Mouse (Mus musculus): ENCODE results near the gene Tenm4. TPM values are rescaled to one million over a fixed set of nuclear protein-coding genes. Genes with fewer than 3 reads are reported as not detected.

Tenm4 gene
- total RNA-seq, 2 experiments from 2014 or later: 125 to 132 TPM

DNA sequence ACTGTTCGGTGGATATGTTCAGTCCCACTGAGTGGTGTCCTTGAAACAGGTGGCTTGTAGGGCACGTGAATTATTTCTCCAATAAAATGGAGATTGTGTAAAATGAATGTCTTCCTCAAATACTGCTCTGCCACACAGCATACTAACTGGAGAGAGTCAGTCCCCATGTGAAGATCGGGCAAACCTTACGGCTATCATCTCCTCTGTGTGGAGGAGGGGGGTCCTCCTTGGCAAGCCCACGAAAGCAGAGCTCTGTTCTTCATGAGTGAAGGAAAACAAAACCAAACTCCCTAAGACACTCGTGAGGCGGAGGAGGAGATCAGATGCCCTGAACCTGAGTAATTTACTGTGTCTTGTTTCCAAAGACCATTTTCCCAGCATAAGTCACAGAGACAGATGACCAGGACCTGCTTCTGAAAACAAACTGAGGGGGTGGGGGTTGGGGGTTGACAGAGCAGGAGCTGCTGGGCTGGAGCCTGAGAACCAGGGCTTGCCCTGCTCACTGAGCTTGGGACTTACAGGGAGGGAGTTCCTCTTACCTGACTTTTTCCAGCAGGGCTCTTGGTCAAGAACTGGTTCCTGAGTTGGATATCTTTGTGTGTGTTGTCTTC lies 464.9 kb downstream of the Tenm4 start:
- no peak for DNase-seq (ENCODE audit: low spot score in 2 of 2)

DNA sequence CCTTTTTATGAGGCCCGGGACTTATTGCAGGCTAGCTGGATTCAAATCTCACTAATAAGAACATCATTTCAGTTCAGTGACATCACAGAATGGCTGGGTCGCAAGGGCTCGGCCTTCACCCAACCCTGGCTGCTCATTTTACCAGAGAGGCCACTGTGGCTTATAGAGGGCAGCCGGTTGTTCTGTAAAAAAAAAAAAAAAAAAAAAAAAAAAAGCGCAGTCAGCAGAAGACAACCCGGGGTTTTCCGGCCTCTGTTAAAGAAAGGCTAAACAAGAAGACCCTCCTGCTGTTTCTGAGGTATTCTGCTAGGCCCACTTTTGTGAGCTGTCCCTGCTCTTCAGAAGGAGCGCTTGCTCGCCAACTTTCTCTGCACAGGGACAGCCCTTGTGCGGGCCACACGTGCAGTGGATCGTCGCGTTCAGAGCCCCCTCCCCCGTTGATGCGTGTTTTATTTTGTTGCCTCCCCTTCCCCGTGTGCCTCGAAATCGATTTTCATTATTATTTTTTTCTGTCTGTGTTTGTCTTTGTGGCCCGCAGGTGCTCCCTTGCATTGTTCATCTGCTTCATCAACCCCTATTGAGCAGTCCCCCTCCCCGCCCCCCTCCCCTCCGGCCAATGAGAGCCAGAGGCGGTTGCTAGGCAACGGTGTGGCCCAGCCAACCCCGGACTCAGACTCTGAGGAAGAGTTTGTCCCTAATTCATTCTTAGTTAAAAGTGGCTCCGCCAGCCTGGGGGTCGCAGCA lies 472.6 kb downstream of the Tenm4 start:
- peak; percentile 36 to 54 for DNase-seq (ENCODE audit: low spot score in 2 of 2)

DNA sequence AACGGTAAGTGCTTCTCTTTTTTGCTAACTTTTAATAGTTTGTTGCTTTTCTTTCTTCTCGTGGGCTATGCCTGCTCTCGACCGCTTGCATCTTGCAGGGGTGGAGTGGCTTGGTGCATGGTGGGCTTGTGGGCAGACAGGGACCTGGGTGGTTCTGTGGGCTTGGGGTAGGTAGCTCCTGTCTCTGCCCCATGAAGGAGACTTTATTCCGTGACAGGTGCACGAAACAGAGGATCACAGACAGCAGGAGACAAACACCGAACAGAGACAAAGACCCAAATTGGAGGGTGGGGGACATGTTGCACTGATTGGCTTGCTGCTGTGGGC lies 473.1 kb downstream of the Tenm4 start:
- no peak for DNase-seq (ENCODE audit: low spot score in 2 of 2)

DNA sequence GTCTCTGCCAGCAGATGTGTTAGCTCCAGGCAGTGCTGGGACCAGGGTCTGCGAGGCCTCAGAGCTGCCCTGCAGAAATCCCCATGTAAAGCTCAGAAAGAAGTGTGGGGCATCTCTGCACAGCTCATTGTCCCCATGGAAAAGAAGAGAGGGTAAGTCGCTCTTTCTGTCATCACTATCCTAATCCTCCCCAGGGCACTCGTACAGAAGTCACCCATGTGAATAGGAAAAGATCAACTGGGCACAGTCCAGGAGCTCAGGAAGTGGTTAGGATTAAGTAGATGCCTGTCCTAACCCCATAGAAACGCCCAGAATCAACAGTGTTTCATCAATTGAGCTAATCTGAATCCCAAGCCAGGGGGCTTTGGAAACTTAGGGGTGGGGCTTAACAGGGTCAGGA lies 476.6 kb downstream of the Tenm4 start:
- no peak for DNase-seq (ENCODE audit: low spot score in 2 of 2)

DNA sequence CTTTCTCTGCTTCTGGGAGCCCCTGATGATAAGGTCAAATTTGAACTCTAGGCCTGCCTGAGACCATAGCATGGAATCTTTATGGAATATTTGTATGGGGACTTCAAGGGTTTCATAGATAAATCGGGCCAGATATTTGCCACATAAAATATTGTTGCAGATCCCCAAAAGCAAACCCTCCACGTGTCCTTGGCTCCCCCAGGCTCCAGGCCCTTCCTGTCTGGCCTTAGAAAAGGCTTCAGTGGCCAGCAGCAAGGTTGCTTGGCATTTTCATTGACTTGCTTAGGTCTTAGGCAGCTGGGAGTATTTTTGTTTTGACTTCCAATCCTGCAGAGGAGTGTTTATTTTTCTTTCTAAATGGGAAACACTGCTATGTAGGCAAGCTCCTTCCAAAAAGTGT lies 477.6 kb downstream of the Tenm4 start:
- no peak for DNase-seq (ENCODE audit: low spot score in 2 of 2)

DNA sequence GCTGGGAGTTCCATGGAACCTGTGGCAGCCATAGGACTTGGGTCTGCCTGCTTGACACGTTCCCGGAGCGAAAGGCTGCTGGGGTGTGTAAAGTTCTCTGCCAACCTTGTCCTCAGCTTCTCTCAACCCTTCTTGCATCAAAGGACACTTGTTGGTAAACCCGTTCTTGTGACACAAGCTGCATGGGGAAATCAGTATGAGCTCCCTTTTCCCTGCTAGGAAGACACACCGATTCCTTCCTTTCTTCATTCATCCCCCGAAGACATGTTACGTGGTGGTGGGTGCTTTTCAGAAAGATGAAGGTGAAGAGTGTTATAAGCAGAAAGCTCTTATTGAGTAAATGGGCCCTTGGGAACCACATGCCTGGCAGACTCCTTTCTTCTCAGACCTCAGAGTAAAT lies 478.1 kb downstream of the Tenm4 start:
- no peak for DNase-seq (ENCODE audit: low spot score in 2 of 2)

DNA sequence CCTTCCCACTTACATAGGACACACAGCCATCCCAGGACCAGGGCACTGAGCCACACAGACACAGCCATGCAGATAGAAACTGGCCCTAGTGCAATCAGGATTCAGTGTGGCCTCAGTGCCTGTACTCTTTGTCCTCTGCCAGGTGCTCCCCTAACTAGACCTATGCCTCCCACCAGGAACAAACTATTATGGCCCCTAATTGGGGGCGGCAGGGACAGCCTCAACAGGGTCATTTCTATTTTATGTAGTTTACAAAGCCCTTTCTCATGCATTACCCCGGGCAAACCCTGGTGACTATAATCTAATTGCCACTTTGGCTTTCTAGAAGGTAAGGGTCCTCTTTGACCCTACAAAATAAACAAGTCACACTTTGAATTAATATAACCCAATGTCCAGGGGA lies 479.4 kb downstream of the Tenm4 start:
- DNase-seq (ENCODE audit: low spot score in 2 of 2): no peak

DNA sequence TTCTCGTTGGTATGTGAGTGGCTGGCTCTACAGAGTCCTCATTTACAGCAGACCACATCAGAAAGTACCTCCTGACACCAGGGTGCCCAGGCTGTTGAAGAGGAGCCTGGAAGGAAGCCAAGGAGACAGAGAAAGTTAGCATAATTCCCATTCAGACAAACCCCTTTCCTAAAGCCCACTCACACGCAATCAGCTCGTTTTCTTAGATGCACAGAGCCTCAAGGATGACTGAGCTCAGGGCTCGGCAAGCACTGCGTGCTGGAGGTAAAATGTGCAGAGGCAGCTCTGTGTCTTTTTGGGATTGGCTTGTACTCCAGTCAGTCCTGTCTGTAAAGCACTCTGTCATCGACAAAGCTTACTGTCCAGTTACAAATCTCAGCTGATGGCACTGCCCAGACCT lies 480.0 kb downstream of the Tenm4 start:
- DNase-seq (ENCODE audit: low spot score in 2 of 2): no peak

DNA sequence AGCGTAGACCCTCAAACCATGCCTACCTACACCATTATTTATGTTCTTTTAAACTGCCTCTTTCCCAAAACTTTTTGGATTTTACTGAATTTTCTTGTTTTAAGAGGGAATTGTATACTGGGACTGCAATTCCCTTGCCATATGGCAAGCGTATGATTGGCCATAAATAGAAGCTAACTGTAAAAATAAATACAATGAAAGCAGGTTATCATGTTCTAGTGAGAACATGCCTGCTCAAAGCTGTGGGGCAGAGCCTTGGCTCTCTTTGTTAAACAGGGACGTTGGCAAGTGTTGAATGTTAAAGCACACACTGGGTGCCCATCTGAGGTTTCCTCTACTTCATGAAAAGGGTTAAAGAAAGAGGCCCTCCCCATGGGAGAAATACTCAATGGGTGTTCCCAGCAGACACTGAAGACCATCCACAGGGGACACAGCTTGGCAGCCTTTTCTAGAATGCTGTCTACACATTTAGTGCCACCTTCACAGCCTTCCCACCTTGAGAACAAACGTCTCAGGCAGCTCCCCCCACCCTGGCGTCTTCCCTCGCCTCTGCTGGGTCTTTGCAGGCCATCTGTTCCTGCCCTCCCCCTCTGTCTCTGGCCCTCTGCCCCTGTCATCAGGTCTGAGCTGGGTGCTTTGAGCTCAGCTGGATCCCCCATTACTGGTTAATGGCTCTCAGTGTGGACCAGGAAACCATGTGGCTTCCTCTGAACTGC lies 480.7 kb downstream of the Tenm4 start:
- no peak for DNase-seq (ENCODE audit: low spot score in 2 of 2)

DNA sequence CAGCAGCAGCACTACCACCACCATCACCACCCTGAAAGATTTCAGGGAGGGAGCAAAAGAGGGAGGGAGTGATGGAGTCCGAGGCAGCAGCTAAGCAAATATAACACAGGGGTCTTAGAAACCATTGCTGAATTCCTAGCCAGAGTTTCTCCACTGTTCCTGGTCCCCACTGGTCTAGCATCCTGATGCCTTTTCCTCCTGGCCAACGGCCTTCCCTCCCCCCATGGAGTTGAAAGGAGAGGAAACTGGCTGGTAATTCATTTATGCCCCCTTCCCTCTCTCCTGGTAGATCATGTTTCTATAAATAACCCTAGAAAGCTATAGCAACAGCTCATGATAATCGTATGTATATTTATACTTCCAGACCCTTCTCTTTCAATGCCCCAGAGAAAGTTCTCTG lies 481.8 kb downstream of the Tenm4 start:
- no peak for DNase-seq (ENCODE audit: low spot score in 2 of 2)

DNA sequence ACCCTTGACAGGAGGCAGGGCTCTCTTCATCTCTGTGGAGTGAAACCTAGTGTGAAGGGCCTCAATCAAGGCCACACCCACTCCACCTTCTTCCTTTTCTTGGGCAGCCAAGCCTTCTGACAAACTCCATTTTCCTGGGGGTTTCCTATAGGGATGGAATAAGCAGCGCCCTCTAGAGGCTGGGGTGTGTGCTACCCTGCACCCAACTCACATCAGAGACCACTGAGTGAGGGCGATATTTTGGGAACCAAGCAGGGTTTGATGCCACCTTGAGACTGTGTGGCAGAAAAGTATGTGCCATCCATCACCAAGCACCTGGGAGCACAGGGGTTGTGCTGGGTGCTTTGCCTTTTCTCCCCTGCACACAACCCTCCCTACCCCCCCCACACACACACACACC lies 483.2 kb downstream of the Tenm4 start:
- DNase-seq (ENCODE audit: low spot score in 2 of 2): no peak

DNA sequence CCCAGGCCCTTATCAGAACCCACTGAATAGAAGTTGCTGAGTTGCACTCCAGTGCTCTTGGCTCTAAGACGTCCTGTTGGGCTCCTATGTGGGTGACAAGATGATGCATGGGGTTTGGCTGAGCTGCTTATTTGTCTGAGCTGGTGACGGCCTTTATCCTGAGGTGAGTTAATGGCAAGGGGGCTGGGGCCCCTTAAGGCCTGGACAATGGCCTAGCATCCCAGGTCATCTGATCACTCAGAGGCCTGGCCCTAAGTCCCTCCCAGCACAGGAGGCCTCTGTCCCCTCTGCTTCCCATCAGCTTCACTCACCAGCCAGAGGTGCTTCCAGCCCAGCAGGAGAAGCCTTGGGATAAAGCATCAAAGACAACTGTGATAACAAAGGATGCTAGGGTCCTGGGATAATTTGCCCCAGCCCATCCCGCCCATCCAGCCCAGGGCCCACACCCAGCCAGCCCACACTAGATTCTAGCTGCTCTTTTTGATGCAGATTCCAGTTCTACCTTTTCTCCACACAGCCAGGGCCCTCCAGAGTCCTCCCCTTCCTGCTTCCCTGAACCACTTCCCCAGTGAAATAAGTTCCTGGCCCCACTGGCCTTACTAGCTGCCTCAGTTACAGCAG lies 484.2 kb downstream of the Tenm4 start:
- no peak for DNase-seq (ENCODE audit: low spot score in 2 of 2)

DNA sequence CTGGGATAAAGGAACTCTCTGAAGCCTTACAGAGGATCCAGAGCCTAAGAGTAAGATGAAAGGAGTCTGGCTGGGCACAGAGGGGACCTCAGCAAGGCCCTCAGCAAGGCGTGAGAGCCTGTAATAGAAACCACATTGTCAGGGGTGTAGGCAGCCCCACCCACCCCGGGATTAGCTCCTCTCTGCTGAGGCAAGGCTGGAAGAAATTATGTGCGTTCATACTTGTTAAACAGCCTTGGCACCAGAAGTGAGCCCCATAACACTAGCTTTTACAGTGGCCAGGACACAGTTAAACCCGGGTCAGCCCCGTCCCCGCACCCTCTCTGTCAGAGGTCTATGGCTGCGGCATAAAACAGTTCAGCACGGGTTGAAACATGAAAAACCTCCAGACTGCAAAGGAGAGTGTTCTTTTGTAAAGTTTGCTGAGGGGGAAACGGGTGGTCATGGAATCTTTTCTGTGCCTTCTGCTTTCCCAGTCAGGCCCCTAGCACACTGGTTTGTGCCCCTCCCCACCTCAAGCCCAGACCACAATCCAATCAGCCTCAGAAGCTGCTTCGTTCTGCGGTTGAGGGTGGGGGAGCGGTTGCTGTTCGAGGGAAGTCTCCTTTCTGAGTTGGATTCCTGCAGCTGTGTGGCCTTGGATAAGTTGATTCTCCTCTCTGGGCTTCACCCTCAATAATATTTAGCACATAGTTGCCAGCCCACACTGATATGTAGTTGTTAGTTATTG lies 486.2 kb downstream of the Tenm4 start:
- DNase-seq (ENCODE audit: low spot score in 2 of 2): no peak

DNA sequence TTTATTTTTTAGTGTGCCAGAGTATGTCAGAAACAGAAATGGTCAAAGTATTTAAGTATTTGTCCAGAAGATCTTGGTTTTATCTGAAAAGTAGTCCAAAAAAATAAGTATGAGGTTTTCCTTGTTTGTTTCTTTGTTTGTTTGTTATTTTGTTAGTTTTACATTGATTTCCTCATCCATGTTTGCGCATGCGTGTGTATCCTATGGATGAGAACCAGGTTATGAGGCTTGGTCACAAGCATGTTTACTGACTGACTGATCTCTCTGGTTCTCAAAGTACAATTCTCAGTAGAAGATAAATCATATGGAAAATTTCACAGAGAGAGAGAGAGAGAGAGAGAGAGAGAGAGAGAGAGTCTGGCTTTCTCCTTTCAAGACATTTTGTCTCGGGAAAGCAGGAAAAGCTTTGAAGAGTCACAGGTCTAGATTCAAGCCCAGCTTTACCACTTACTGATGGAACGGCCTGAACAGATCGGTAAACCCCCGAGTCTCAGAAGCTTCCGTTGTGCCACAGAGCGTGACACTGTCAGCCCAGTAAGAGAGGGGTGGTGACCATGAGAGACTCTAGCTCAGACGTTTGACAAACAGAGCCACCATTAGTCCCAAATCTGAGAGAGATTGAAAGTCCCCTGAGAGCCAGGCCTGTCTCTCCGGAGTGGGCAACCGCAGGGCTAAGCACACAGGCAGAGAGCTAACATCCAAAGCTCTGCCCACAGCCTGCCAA lies 487.0 kb downstream of the Tenm4 start:
- no peak for DNase-seq (ENCODE audit: low spot score in 2 of 2)

DNA sequence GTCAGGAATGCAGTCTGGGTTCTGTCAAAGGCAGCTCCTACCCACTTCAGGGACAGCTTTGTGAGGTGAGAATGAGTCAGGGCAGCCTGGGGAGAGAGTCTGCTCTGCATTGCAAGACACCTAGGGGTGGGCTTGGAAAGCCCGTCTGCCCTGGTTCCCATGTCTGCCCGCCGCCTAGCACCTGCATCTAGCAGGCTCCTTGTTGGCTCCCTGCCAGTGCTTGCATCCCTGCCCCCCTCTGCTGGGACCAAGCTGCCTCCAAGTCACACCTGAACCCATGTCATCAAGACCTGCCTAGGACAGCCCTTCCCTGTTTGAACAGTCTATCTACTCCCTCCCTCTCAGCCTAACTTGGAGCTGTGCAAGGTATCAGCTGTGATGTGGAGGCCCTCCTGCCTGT lies 489.9 kb downstream of the Tenm4 start:
- DNase-seq (ENCODE audit: low spot score in 2 of 2): no peak

DNA sequence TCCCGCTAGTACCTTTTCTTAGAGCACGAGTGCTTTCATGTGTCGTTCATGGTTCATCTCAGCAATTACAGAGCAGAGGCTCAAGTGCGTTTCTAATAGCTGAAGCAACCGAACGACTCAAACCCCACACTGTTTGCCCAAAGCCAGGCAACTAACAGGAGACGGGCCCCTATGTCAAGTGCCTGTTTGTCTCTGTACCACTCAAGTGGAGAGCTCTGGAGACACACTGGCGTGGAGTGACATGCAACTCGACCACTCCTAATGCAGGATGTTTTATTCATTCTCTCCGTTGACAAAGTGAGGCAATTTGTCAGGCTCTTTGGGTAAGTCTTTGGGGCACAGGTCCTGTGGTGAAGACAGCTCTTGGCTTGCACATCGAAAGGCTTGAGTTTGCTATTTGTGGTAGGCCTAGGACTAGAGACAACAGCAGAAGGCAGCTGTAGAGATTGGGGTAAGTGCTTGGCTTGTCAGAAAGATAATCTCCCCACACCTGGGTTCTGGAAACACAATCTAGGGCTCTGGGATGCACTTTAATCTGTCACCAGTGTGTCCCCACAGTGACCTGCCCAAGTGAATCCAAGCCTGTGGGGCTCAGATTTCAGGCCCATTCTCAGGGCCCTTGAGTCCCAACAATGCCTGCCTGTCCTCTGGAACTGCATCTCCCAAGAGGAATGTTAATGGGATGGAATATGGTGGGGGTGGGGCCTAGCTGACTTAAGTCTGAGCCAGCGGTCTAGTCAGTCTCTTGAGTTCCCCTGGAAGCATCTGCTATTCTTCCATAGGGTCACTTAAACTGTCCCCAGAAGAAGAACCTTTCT lies 490.5 kb downstream of the Tenm4 start:
- DNase-seq (ENCODE audit: low spot score in 2 of 2): no peak

DNA sequence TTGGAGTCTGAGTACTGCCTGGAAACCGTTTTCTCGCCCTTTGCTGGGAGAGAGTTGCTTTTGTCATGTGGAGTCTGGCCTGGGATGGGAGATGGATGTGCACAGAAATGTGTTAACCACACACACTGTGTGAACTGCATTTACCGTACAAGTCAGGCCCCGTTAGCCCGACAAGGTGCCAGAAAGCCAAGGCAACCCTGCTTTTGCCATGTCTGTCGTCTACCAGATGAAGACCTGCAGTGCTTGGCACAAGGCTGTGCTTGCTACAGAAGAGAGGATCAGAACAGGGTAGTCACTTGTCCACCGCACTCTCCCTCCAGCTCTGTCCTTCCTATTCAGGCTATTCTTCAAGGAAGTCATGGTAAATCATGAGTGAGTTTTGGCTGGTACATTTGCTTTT lies 492.3 kb downstream of the Tenm4 start:
- no peak for DNase-seq (ENCODE audit: low spot score in 2 of 2)

DNA sequence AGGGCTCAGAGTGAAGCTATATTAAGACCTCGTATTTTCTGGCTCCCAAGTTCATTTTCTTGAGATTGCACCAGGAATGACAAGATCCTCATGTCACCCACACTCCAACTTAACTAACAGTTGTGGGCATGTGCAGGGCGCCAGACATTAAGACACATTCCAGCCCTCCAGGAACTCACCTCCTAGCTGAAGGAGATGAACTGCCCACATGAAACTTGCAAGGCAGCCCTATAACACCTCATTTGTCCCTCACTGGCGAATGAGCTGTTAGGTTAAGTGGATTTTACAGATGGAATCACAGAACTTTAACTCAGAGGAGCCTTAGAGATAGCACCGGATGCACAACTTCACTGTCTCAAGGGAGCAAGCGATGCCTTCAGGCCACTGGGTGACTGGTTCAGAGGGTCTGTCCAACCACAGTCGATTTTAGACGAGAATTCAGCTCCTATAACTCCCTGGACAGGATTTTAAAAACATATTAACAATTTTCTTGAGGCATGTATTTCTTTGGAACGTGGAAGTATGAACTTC lies 495.4 kb downstream of the Tenm4 start:
- DNase-seq (ENCODE audit: low spot score in 2 of 2): no peak

DNA sequence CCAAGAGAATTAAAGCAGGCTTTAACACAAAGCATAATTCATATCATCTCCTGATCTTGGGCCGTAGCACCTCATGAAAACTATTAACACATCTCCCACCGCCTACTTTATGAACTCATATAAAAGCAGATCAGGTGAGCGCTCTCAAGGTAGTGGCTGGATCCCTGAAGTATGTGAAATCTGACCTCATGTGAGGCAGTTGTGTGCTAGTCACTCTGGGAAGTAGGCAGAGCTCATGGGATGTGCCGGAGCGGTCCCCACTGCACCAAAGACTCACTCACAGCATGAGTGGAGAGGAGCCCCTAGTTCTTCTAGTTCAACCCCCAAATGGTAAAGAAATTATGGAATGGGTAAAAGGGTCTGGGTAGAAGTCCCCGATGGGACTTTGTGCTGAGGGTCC lies 496.6 kb downstream of the Tenm4 start:
- DNase-seq (ENCODE audit: low spot score in 2 of 2): no peak

DNA sequence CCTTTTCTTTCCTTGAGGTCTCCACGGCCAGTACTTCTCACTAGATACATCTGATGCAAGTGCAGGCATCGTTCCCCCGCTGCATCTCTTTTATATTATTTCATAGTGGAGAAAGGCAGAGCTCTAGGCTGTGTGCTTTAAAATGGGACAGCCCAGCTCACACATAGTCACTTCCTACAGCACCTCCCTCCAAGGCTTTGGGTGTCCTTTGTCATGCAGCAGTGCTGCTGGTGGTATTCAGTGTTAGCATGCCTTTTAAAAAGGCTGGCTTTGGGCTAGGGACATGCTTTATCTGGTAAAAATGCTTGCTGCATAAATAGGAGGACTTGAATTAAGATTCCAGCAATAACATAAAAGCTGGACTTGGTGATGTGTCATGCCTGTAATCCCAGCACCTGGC lies 499.0 kb downstream of the Tenm4 start:
- DNase-seq (ENCODE audit: low spot score in 2 of 2): no peak
